Mouse (Mus musculus): ENCODE data around the gene Abhd16a.
A peak's percentile ranks its signal among the peaks of the same experiment; 100 is the strongest.

The Abhd16a gene

DNA sequence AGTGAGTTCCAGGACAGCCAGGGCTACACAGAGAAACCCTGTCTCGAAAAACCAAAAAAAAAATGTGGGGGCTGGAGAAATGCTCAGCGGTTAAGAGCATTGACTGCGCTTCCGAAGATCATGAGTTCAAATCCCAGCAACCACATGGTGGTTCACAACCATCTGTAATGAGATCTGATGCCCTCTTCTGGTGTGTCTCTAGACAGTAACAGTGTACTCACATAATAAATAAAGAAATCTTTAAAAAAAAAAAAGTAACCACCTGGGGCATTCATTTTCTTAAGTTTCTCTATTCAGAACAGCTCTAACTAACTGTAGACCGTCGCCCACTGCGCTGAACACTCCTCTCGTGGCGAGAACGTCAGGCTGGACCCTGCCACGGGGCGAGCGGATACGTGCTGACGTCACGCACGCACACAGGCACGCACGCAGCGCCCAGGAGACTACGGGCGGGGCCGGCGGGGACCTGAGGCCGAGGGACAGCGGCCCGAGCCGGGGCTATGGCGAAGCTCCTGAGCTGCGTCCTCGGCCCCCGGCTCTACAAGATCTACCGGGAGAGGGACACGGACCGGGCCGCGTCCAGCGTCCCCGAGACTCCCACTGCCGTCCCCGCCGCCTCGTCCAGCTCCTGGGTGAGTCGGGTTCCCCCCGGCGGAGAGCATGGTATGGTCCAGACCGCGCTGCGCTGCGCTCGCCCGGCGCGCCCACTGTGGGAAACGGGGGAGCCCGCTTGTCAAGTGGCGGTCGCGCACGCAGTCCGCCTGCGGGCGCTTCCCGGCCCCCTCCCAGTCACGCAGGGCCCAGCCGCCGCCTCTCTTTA is at the start of gene Abhd16a:
Gene Abhd16a (plus strand): TSS at position 439 of the 820 bp plus-strand sequence.
- peak; percentile 95 for DNase-seq (ENCODE audit: extremely low read depth, insufficient read length, low spot score)

DNA sequence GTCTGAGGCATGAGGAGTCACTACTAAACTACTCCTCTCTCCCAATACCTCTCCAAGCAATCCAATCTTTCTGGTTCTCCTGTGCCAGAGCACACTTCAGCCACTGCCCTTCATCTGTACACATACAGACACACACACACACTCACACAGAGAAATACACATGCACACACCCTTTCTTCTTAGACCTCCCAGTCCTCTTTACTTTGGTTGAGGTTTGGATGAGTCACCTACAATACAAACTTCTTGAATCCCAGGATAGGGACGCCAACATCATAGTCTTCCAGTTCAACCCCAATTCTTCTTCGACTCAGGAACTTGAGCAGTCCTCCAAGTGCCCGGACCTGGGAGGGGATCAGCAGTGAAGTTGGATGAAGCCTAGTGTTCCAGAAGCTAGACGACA is 45.3 kb upstream of the Abhd16a start:
- DNase-seq (ENCODE audit: extremely low read depth, insufficient read length, low spot score): peak; percentile 55

DNA sequence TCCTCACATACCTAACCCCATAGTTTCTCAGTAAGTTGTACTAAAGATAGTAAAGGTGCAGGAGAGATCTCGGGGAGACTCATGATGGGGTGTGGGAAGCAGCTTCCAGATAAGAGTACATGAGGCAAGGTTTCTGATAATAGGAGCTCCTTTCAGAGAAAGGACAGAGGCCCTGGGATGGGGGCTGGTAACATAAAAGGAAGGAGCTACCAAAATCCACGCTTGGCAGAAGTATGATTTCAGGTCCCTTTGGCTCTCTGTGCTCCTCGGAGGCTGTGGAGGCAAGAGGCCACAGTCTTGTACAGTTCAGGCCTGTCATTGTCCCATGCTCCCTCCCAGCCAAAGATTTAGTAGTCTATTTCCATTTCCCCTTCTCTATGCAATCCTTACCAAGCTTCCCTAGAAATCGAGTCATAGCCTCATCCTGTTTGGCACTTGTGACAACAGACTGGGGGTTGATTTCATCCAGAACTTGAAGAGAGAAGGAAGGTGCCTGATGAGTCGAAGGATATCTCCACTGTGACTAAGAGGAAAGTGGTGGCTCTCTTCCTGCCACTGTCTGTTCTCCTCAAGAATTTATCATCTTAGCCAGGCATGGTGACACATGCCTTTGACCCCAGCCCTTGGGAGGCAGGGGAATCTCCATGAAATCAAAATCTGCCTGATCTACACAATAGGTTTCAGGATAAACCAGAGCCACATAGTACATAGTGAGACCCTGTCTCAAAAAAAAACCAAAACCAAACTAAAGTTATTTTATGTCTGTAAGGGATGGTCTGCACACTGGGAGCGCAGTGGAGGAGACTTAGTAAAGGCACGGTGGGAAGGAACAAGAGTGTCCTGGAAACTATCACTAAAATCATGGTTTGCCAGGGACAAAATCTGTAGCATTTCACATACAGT is 43.9 kb upstream of the Abhd16a start:
- DNase-seq (ENCODE audit: extremely low read depth, insufficient read length, low spot score): no peak

DNA sequence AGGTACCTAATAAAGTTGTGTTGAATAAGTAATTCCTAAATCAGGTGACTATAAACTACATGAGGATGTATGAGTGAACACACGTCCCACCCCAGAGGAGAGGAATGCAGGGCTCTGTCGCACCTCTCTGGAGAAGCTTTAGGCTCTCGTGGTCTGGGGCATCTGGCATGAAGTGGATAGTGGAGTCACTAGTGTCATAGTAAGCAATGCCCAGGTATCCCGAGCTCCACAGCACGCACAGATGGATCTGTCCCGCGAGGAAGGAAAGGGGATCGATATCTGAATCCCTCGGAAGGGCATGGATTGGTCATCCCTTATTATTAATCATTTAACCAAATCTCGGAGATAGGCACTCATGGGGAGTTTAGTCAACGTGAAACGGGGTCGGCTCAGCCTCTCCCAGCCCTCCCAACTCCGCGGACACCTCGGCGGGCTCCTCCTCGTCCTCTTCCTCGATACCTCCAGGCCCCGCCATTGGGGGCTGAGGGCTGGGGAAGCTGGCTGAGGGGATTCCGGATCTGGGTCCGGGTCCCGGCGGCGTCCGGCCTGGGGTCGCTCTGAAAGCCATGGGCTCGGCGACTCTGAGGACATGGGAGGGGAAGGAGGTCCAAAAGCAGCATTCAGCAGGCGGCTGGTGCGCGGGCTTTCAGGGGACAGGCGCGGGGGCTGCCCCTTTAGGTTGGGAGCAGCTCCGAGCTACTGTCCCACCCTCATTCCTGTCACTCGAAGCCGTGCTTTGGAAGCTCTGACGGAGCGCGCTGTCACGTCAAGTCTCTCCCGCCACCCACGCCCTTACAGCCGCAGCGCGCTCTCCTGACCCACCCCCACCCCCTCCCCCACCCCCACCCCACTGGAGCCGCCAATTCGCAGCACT is 43.0 kb upstream of the Abhd16a start:
- DNase-seq (ENCODE audit: extremely low read depth, insufficient read length, low spot score): no peak

DNA sequence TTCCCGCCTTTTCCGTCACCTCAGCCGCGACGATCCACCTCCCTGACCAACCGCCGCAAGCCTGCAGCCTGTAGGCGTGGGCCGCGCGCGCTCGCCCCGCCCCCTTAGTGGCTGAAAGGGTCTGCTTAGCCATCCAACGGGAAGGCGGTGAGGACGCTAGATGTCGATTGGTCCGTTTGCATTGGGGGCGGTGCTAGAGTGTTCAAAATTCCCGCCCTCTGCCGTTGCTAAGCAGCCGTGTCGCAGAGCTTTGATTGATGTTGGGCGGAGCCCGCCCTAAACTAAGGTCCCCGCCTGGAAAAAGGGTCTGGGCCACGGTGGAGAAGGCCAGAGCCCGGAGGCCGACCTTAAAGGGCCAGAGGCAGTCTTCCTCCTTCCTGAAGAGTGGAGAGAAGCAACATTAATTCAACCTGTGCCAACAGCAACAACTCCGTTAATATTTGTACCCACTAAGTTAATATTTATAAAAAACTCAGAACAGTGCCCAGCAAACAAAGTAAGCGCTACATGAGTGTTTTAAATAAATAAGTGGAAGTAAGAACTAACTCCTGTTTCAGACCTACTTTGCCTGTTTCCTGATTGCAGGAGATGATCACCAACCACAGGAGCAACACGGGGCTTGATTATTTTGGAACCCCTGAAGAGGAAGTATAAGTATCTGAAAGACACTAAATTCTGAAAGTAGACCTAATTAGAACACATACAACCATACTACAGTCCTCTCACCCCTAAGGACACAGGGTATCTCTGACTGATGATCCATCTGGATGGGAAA is 42.2 kb upstream of the Abhd16a start, which contains the start of gene Msh5:
Gene Msh5 (minus strand): TSS at position 65 of the 775 bp plus-strand sequence.
- DNase-seq (ENCODE audit: extremely low read depth, insufficient read length, low spot score): peak; percentile 100

DNA sequence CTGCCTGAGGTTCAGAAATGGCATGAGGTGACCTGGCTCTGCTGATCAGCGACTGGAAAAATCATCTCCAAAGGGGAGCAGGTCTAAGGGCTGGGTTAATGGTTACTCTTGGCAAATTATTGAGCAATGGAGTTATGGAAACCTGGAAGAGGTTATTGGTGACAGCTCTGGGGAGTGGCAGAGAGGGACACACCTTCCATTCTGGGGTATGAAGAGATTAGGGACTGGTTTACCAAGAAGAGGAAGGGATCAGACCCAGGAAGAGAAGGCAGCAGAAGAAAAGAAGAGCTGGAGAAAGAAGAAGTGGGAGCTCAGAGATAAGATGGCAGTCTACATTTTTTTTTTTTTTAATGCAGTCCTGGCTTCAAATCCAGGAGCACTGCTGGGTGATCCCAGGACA is 41.4 kb upstream of the Abhd16a start:
- no peak for DNase-seq (ENCODE audit: extremely low read depth, insufficient read length, low spot score)

DNA sequence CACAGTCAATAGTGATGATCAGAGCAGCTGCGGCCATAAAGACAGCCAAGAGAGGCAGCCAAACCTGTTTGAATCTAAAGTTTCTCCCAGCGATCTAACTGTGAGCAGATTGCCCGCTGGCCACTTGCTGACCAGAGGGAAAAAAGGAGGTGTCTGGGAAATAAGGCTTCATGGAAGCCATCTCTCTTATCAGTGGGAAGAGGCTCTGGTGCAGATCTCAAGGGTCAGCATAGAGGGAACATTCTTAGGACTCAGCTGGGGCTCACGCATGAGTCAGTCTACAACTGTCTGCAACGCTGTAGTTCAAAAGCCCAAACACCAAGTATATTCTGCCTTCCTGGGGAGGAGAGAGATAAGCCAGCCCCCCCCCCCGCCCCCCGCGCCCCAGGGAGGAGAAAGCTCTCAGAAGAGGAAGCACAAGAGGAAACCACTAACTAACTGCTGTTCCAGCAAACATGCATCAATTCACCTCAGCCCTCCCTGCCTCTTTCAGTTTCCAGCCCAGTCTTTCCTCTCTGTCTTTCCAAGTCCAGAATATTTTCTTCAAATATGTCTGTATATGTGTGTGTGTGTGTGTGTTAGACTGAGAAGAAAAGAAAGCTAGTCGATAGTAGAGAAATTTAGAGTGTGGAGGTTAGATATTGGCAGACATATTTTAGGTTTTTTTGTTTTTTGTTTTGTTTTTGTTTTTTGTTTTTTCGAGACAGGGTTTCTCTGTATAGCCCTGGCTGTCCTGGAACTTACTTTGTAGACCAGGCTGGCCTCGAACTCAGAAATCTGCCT is 40.7 kb upstream of the Abhd16a start:
- DNase-seq (ENCODE audit: extremely low read depth, insufficient read length, low spot score): no peak

DNA sequence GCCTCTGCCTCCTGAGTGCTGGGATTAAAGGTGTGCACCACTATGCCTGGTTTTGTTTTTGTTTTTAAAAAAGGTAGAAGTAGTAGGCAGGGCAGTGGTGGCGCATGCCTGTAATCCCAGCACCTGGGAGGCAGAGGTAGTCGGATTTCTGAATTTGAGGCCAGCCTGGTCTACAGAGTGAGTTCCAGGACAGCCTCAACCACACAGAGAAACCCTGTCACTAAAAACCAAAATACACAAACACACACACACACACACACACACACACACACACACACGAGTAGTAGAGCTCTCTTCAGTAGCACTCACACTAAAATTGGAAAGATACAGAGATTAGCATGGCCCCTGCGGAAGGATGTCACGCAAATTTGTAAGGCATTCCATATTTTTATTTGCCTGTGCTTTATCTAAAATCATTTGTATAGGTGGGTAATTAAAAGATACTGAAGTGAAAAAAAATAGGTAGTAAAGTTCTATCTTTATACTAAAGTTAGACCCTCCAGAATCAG is 40.1 kb upstream of the Abhd16a start:
- no peak for DNase-seq (ENCODE audit: extremely low read depth, insufficient read length, low spot score)

DNA sequence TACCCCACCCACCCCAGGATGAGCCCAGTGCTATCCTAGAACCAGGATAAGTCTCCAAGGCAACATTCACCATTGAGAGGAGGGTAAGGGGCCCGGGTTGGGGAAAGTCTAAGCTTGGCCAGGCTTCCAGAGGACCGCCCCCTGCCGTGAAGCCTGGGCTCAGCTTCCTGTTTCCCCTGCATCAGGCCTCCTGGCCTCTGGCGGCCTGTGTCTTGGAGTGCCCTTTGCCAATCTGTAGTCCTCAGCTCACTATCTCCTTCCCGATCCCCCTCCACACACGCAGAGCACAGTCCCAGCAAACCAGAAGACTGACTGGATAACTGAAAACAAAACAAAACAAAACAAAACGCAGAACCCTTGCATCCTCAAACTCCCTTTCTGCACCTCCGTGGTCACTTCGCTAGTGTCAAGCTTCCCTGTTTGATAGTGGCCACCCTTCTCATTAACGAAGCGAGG is 39.5 kb upstream of the Abhd16a start, which contains the start of gene Clic1:
Gene Clic1 (plus strand): TSS at position 406 of the 456 bp plus-strand sequence.
- peak; percentile 70 for DNase-seq (ENCODE audit: extremely low read depth, insufficient read length, low spot score)

DNA sequence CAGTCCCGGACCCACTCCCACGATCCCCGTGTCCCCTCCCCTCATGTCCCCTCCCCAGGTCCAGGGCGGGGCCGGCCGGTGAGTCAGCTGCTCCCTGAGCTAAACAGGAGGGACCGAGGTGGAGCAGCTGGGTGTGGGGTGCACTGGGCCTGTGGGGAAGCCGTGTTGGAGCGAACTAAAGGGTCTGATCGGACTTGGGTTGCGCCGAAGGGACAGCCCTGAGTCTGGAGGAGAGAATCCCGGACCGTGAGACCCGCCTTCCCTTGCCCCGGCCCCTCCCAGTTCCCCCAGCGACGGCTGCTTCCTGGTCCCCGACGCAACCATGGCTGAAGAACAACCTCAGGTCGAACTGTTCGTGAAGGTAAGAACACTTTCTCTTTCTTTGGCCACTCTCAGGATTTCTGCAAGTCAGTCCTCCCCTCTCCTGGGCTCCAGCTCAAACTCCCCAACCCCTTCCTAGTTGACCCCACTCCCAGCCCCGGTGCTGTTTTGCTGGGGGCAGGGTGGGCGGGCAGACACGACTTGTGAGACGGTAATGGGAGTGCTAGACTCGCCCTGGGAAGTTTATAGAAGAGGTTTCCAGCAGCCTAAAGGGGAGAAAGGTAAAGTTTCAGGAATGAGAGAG is 38.8 kb upstream of the Abhd16a start:
- DNase-seq (ENCODE audit: extremely low read depth, insufficient read length, low spot score): peak; percentile 85

DNA sequence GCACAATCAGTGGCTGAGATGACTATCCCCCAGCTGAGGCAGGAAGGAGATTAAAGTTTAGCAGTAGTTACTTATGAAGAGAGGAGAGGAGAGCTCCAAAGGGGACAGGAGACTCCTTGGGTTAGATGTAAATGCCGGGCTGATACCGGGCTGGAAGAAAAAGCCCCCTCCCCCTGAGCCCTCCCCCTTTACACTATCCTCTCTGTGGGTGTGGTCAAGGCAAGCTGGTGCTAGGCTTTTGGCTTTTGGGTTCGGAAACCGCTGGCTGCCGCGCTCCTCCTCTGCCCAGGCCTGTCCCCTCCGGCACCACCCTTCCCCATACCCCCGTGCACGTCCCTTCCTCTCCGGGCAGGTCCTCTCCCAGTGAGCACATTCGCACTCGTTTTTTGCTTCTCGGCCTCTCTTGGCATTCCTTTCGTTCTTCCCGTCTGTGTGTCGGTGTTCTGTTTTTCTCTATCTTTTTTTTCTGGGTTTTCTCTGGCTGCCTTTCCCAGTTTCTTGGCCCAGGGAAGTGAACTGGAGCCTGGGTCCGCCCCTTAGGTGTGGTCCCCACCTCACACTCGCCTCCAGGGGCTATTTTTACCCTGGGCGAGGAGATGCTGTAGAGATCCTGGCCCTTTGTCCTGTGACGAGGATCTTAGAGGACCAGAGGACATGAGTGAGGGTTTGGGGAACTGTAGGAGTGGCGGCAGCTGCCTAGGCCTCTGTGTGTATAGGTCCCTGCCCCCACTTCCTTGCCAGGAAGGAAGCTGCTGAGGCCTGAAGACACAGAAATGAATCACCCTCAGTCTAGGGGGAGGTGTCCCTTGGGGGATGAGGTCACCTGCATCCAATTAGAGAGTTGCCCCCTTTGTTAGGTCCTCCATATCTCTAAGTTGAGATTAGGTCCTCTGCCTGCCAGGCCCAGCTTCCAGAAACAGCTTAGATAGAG is 37.6 kb upstream of the Abhd16a start:
- peak; percentile 81 for DNase-seq (ENCODE audit: extremely low read depth, insufficient read length, low spot score)

DNA sequence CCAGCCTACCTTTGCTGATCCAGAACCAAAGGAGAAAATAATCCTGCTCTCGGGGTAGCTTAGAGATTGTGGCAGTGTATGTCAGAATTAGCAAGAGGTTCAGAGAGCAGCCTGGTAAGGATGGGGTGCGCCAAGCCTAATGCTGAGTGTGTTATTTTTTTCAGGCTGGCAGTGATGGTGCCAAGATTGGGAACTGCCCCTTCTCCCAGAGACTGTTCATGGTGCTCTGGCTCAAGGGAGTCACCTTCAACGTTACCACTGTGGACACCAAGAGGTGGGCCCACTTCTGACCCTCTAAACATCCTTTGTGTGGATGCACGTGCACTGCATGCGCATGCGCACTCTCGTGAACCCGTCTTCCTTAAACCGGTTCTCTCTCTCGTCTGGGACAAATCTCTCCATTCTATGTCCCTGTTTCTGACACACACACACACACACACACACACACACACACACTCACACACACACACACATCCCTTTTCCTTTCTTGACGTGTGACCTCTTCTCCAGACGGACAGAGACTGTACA is 36.7 kb upstream of the Abhd16a start:
- DNase-seq (ENCODE audit: extremely low read depth, insufficient read length, low spot score): no peak

DNA sequence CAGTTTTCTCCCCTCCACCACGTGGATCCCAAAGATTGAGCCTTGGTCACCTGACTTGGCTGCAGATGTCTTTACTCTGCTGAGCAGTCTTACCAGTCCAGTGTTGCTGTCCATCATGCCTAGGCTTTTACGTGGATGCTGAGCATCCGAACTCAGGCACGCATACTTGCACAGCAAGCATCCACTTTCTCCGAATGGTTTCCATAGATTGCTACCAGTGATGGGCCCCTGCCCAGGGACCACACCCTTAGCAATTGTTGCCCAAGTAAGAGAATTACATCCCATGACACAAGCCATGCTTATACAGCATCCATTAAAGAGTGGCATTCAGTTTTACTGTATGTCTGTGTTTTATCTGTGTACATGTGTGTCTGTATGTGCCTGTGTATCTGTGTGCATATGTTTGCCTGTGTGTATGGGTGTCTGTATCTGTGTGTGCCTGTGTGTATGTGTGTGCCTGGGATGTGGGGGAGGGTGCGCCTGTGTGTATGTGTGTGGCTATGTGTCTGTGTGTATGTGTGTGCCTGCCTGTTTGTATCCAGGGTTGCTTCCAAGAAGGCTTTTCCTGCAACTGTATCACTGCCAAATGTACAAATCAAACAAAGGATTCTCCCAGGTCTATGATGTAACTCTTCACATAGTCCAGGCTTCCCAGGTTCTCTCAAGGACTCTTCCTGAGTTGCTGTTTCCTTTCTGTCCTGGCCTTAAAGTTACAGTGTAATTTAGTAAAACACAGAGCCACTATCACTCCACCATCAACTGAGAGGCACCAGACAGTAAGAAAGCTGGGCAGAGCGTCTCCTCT is 33.2 kb upstream of the Abhd16a start:
- no peak for DNase-seq (ENCODE audit: extremely low read depth, insufficient read length, low spot score)

DNA sequence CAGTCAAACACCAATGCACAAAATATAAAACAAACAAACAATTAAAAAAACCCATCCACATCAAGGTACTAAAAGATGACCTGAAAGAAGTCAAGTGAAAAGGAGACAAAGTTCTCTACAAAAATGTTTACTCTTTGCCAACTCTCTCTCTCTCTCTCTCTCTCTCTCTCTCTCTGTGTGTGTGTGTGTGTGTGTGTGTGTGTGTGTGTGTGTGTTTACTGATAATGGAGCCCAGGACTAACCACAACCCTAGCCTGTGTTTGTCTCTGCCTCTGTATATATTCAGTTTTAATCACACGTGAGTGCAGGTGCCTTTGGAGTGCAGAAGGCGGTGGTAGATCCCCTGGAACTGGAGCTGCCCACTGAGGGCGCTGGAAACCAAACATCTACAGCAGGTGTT is 32.0 kb upstream of the Abhd16a start:
- DNase-seq (ENCODE audit: extremely low read depth, insufficient read length, low spot score): no peak

DNA sequence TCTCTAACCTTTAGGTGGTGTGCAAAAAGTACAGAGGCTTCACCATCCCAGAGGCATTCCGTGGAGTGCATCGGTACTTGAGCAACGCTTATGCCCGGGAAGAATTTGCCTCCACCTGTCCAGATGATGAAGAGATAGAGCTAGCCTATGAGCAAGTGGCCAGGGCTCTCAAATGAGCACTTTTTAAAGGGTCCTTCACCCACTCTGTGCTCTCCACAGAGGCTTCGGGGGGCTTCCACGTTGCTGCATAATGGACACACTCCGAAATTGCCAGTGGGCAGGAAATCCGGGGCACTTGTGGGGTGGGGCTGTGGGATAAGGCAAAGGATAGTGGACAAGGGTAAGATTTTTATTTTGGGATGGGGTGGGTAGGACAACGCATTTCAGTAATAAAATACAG is 30.7 kb upstream of the Abhd16a start:
- no peak for DNase-seq (ENCODE audit: extremely low read depth, insufficient read length, low spot score)
